Mouse (Mus musculus): ENCODE measurements around the gene Atf7.

- TF ChIP-seq POLR2A (IDR thresholded peaks at IDR 0.05; ENCODE audit: control insufficient read depth, extremely low read depth, insufficient read depth, low read length, poor library complexity), result no peak
- no peak for TF ChIP-seq CTCF (IDR thresholded peaks at IDR 0.05; ENCODE audit: borderline replicate concordance, control insufficient read depth, extremely low read depth, insufficient read depth, low read length, poor library complexity)
These were observed 118.4 kb downstream of the Atf7 start for GRCm38 (mm10) chr15:102506864-102507263.
